Mouse (Mus musculus) heart, adult 2 months (tissue): ENCODE results near the gene Cemip2. TPM values are rescaled to one million over a fixed set of nuclear protein-coding genes. Genes with fewer than 3 reads are reported as not detected.

Experiments used
- DNase-seq, 2 experiments: peaks; one replicate each; pipeline ENCODE4 v3.0.0; 2021
- H3K27ac ChIP-seq: fragments of 200-600 bp; 2 replicates; pipeline ENCODE4 v1.8.1; 2022
- H3K27me3 ChIP-seq: fragments of 200-500 bp; 2 replicates; pipeline ENCODE4 v1.6.1; 2012; ENCODE audit warnings: mild to moderate bottlenecking, low read length, inconsistent platforms, mixed read lengths; ENCODE audit not compliant: control insufficient read depth, insufficient read depth
- H3K36me3 ChIP-seq: fragments of 200-500 bp; 2 replicates; pipeline ENCODE4 v1.6.1; 2012; ENCODE audit warnings: low read length, inconsistent platforms; ENCODE audit not compliant: control insufficient read depth, insufficient read depth
- H3K4me1 ChIP-seq: fragments of 200-500 bp; 2 replicates; pipeline ENCODE4 v1.6.1; 2011; ENCODE audit warnings: low read length; ENCODE audit not compliant: control insufficient read depth, insufficient read depth
- H3K4me3 ChIP-seq: fragments of 200-600 bp; 2 replicates; pipeline ENCODE4 v1.8.1; 2022
- H3K79me2 ChIP-seq: fragments of 200-500 bp; replicated peaks from 2 replicates; pipeline ENCODE4 v1.6.1; 2012; ENCODE audit warnings: mild to moderate bottlenecking, inconsistent platforms, low read length, moderate library complexity, mixed read lengths; ENCODE audit not compliant: control insufficient read depth, insufficient read depth
- H3K9ac ChIP-seq: fragments of 200-500 bp; 2 replicates; pipeline ENCODE4 v1.6.1; 2012; ENCODE audit warnings: low read depth, mild to moderate bottlenecking, control low read depth, inconsistent platforms, low read length, mixed read lengths
- CTCF ChIP-seq: fragments of 200-600 bp; IDR thresholded peaks from 2 replicates; pipeline ENCODE4 v1.8.1; 2022; ENCODE audit warnings: antibody characterized with exemption, mild to moderate bottlenecking, moderate library complexity
- EP300 ChIP-seq: fragments of 200-500 bp; IDR thresholded peaks from 2 replicates; pipeline ENCODE4 v1.6.1; 2011; ENCODE audit warnings: low read depth, low read length, control low read depth; ENCODE audit not compliant: insufficient read depth
- POLR2A ChIP-seq: fragments of 200-500 bp; IDR thresholded peaks from 2 replicates; pipeline ENCODE4 v1.6.1; 2011; ENCODE audit warnings: mild to moderate bottlenecking, low read depth, low read length, control low read depth; ENCODE audit not compliant: insufficient read depth
- WGBS: fragments of 180-500 bp; shearing (Covaris S2); methylation state at CpG from one replicate; pipeline ENCODE4 v1.1.7; 2018; 5-methylcytosine and 5-hydroxymethylcytosine counted together
- intact Hi-C: fragments of 180-260 bp; cut with DNase I; formaldehyde crosslinking; loops from one replicate; pipeline ENCODE4 v1.15.1; 2025
- polyA plus RNA-seq: library from polyadenylated mRNA; depleted of rRNA; stranded (reverse); fragments of >200 nt; gene quantifications from 2 replicates; pipeline ENCODE4 v1.2.3, GENCODE M21; 2012
- total RNA-seq, 2 experiments: library from RNA; stranded (reverse); gene quantifications; 2 replicates each; pipeline ENCODE4 v1.2.3; 2021

The Cemip2 gene
- total and polyA plus RNA-seq, 3 experiments: 4.5 to 11.7 (median 10.7) TPM

DNA sequence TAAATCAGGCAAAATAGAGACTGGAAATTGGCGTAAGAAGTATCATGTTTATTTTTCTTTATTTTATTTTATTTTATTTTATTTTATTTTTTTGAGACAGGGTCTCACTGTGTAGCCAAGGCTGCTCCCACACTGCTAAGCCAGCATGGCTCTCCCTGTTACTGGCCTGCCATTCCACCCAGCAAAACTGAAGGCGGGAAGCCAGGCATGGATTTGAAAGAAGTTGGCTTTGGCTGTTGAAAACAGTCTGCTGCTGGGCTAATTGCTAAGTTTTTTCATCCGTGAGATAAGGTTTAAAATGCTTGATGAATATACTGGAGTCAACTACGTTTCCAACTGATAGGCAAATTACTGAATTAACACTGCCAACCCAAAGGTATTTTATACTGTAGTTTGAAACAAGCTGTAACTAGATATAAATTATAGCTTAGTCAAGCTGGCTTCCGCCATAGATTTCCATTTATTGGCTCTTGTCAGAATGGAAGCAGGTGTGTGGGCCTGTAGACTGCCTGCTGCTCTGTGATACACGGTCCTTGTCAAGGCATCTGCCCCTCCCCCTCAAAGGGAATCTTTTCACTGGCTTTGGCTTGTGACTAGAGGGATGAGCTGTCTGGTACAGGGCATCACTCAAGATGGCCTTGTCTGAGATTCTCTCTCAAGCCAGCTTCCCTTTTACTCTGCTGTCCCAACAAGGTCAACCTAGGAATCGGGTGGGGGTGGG lies 3.1 kb downstream of the Cemip2 start:
- Histone ChIP-seq H3K9ac (no peak overlapping the region), H3K4me1 (peaks cover 7% of the 10 kb centered on the region), H3K27ac (no peak overlapping the region; the same call in 1 of the 2 replicates), H3K27me3 (no peaks in the 10 kb centered on the region), H3K4me3 (no peak overlapping the region), H3K79me2 (no peaks in the 10 kb centered on the region; the same call in 1 of the 2 replicates), H3K36me3 (peaks cover 2% of the 10 kb centered on the region; the same call in 1 of the 2 replicates)
- intact Hi-C loops: no loop called here
- WGBS: 59% methylated on average over 7 of the region's 7 CpGs
- no peak for DNase-seq
- no peak for TF ChIP-seq EP300
- no peak for TF ChIP-seq CTCF
- no peak for TF ChIP-seq POLR2A

DNA sequence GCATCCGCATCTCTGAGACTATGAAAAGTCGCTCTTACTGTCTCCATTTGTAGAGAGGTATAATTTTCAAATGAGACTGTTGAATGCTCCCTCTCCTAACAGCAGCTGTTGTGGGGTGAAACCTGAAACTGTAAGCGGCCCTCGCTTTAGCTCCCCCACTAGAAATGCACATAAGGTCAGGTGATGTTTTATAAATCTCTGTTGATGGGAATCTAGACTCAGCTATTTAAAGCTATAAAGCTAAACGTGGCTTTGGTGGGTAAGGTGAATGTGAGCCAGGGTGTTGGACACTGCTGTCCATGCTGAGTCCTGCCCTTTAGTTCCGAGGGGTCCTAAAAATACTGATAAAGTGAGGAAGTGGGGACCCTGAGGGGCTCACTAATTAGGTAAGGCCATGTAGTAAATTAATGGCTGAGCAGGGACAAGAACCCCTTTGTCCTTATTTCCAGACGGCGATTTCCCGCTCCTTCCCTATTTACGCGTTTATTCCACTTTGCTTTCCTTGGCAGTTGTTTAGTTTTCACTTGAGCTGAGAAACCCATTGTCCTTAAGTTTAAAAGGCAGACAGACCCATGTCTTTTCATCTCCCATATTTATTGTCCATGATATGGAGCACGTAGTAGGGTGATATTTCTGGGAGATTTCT lies 3.8 kb downstream of the Cemip2 start:
- Histone ChIP-seq H3K4me3 (no peak overlapping the region), H3K27me3 (no peaks in the 10 kb centered on the region), H3K79me2 (no peaks in the 10 kb centered on the region; the same call in 1 of the 2 replicates), H3K27ac (peak overlapping the region; percentile 26; the same call in 1 of the 2 replicates), H3K4me1 (peaks cover 7% of the 10 kb centered on the region), H3K9ac (no peak overlapping the region), H3K36me3 (peaks cover 2% of the 10 kb centered on the region; the same call in 1 of the 2 replicates)
- intact Hi-C loops: no loop called here
- TF ChIP-seq EP300 (no peak), POLR2A (no peak), CTCF (no peak)
- DNase-seq: no peak
- WGBS: 63% methylated on average over 12 of the region's 12 CpGs

DNA sequence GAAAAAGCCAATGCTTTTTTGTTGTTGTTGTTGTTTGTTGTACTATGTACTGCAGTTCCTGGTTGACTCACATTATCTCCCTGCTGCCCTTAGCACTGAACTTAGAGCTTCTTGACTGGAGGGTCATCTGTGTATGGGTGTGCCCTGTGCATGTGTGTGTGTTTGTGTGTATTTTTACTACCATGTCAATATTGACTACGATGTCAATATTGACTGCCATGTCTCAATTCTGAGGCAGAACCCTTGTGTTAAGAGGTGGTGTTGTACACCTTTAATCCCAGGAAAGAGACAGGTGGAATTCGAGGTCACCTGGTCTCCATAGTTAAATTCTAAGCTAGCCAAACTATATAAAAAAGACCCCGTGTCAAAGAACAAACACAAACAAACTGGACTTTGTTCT lies 5.6 kb downstream of the Cemip2 start:
- intact Hi-C loops: loop anchor here (2.0 kb wide), 1 partner anchor 15 kb away; no protein-coding TSS in a partner anchor
- Histone ChIP-seq H3K27ac (no peak overlapping the region), H3K4me1 (peaks cover 6% of the 10 kb centered on the region), H3K79me2 (no peaks in the 10 kb centered on the region; the same call in 1 of the 2 replicates), H3K4me3 (no peak overlapping the region), H3K27me3 (no peaks in the 10 kb centered on the region), H3K36me3 (peaks cover 4% of the 10 kb centered on the region), H3K9ac (no peak overlapping the region)
- 69% methylated on average over 3 of the region's 3 CpGs for WGBS
- DNase-seq: no peak
- TF ChIP-seq CTCF (no peak), POLR2A (no peak), EP300 (no peak)

DNA sequence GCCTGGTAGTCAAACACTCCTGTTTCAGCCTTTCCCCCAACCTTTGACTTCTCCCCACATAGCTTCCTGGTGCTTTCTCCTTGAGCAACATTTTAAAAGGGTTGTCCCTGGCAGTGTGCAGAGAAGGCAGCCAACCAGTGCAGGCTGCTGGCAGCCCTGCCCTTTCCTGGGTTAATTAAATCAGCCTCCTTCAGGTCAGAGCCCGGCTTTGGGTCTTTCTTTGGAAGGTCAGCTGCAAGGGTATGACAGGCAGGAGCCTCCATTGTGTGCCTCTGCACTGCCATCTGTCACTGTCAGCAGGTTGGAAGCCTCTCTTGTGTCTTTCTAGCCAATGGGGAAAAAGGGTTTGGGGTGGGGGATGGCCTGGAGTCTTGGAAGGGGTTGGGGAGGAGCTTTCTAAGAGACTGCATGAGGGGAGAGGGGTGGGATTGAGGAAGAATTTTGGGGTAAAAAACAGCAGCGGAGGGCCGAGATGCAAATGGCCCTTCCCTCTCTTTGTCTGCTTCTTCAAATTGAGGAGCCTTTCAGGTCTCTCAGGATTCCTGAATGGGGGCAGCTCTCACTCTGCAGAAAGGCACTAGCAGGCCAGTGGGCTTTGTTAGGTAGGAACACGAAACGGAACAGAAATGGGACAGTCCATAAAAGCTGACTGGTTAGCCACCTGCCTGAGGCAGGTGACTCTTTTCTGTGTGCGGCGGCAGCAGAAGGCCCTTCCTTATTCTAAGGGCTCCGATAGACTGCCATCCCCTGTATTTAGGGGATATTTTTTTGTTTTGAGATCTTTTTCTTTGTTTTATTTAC lies 6.4 kb downstream of the Cemip2 start:
- Histone ChIP-seq H3K79me2 (no peaks in the 10 kb centered on the region; the same call in 1 of the 2 replicates), H3K4me1 (peaks cover 4% of the 10 kb centered on the region), H3K27me3 (no peaks in the 10 kb centered on the region), H3K9ac (no peak overlapping the region), H3K36me3 (peaks cover 4% of the 10 kb centered on the region), H3K4me3 (no peak overlapping the region), H3K27ac (no peak overlapping the region)
- DNase-seq: no peak
- WGBS: 61% methylated on average over 8 of the region's 8 CpGs
- no peak for TF ChIP-seq CTCF
- no peak for TF ChIP-seq EP300
- TF ChIP-seq POLR2A: no peak
- intact Hi-C loops: loop anchor here (2.0 kb wide), 1 partner anchor 14 kb away; no protein-coding TSS in a partner anchor

DNA sequence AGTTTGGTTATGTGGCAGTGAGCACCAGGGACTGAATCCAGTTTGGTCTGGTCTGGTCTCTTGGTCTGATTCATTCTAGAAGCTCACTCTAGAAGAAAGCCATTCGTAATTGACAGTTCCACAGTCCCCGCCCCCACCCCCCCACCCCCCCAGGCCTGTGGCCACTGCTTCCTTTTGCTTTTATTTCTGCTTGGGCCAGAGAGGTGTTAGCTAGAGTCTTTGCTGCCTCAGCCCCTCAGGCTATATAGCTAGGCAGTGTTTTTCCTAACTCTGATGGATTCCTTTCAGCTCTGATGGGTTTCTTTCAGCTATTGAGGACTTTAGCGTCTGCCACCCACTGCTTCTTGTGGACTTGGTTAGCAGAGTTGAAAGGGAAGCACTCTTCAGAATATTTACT lies 7.0 kb downstream of the Cemip2 start:
- 24% methylated on average over 3 of the region's 3 CpGs for WGBS
- H3K9ac ChIP-seq: no peak overlapping the region

More for the DNA sequence above, 7.0 kb downstream of the Cemip2 start:
- H3K4me1 ChIP-seq: peaks cover 5% of the 10 kb centered on the region
- H3K27me3 ChIP-seq: no peaks in the 10 kb centered on the region
- no peak overlapping the region for H3K27ac ChIP-seq
- no peak for DNase-seq
- no peaks in the 10 kb centered on the region; the same call in 1 of the 2 replicates for H3K79me2 ChIP-seq
- TF ChIP-seq EP300: no peak
- TF ChIP-seq CTCF: no peak
- TF ChIP-seq POLR2A: no peak
- intact Hi-C loops: loop anchor here (2.0 kb wide), 1 partner anchor 14 kb away; no protein-coding TSS in a partner anchor
- H3K36me3 ChIP-seq: peaks cover 4% of the 10 kb centered on the region
- H3K4me3 ChIP-seq: no peak overlapping the region
